Mouse (Mus musculus): ENCODE measurements around the gene Akap7.

GRCm38 (mm10) chr10:25191166-25191565 is 116.5 kb downstream of the Akap7 start:
- no peak for TF ChIP-seq POLR2A (IDR thresholded peaks at IDR 0.05; ENCODE audit: low read depth, low read length)
- TF ChIP-seq CTCF (IDR thresholded peaks at IDR 0.05; ENCODE audit: extremely low read depth, insufficient read length, insufficient replicate concordance, low read depth, low read length): no peak
